ENCODE assay signal across 8 mouse cellular contexts in genomic region chrX:48034144-48035113, GRCm38 (mm10). TPM values are rescaled to one million over a fixed set of nuclear protein-coding genes. Genes with fewer than 3 reads are reported as not detected.
DNase-seq lines count a peak whose midpoint lies in the region; ATAC-seq and TF ChIP-seq lines count a peak whose summit lies in the region.

Gene Apln (minus strand): TSS chrX:48034853.

- H3K4me3 ChIP-seq in spleen, adult 2 months (ENCODE audit: extremely low read depth, insufficient read depth, insufficient read length) = peak within 1 kb of the TSS; percentile 17
- peak within 1 kb of the TSS; percentile 31 for H3K4me3 ChIP-seq in kidney, adult 2 months (ENCODE audit: insufficient read depth, low read depth, low read length)
- peak within 1 kb of the TSS; percentile 44 for H3K4me3 ChIP-seq in liver, embryonic 11.5 days (ENCODE audit: low read depth, low read length)

- H3K9me3 ChIP-seq in liver, embryonic 11.5 days (ENCODE audit: control insufficient read depth, low read length) = no peaks in the 10 kb centered on the region

- no peak for TF ChIP-seq CTCF in spleen, adult 2 months (IDR thresholded peaks at IDR 0.05; ENCODE audit: extremely low read depth, insufficient read depth, insufficient read length, insufficient replicate concordance)
- TF ChIP-seq CTCF in kidney, adult 2 months (conservative IDR thresholded peaks at IDR 0.05; ENCODE audit: insufficient read depth, insufficient read length, low read depth, low read length) = no peak

- no peak for TF ChIP-seq POLR2A in spleen, adult 2 months (IDR thresholded peaks at IDR 0.05; ENCODE audit: low read depth, low read length)
- no peak for TF ChIP-seq POLR2A in kidney, adult 2 months (IDR thresholded peaks at IDR 0.05; ENCODE audit: low read depth, low read length)

- no peak for ATAC-seq in liver, embryonic 11.5 days (replicated peaks; ENCODE audit: low FRiP score)

- H3K27ac ChIP-seq in spleen, adult 2 months (ENCODE audit: insufficient read depth, low read length) = no peak within 1 kb of the TSS
- no peak within 1 kb of the TSS for H3K27ac ChIP-seq in kidney, adult 2 months (ENCODE audit: insufficient read depth, low read depth, low read length)
- no peak within 1 kb of the TSS for H3K27ac ChIP-seq in liver, embryonic 11.5 days (ENCODE audit: low read depth, low read length)

- H3K9ac ChIP-seq in liver, embryonic 11.5 days (ENCODE audit: low read depth, low read length) = 0 out of 2 replicates have a peak within 1 kb of the TSS, but pooled peaks have one; percentile 30

- no peaks in the 10 kb centered on the region; the same call in 1 of the 2 replicates for H3K27me3 ChIP-seq in spleen, adult 2 months (ENCODE audit: control insufficient read depth, insufficient read depth, low read length)
- H3K27me3 ChIP-seq in kidney, adult 2 months (replicated peaks; ENCODE audit: control insufficient read depth, insufficient read depth, low read length) = no peaks in the 10 kb centered on the region
- peaks cover 49% of the 10 kb centered on the region for H3K27me3 ChIP-seq in liver, embryonic 11.5 days (replicated peaks; ENCODE audit: control insufficient read depth, insufficient read depth, low read length)

- 25% methylated on average over 72 of the region's 73 CpGs for WGBS in spleen, adult 2 months
- WGBS in kidney, adult 2 months = 2% methylated on average over 68 of the region's 73 CpGs
- WGBS in liver, embryonic 11.5 days = 14% methylated on average over 72 of the region's 73 CpGs

- peaks cover 7% of the 10 kb centered on the region for H3K4me1 ChIP-seq in spleen, adult 2 months (ENCODE audit: control insufficient read depth, insufficient read depth, insufficient read length)
- peaks cover 3% of the 10 kb centered on the region; the same call in 1 of the 2 replicates for H3K4me1 ChIP-seq in kidney, adult 2 months (ENCODE audit: control insufficient read depth, insufficient read depth, low read length)
- H3K4me1 ChIP-seq in liver, embryonic 11.5 days (replicated peaks; ENCODE audit: control insufficient read depth, insufficient read depth, low read length) = no peaks in the 10 kb centered on the region

- peak within 1 kb of the TSS; percentile 70 for H3K4me2 ChIP-seq in liver, embryonic 11.5 days

- DNase-seq in spleen, adult 2 months (ENCODE audit: low read depth in 1 of 2, low spot score in 2 of 2) = no peak
- DNase-seq in spleen, adult 12 weeks (ENCODE audit: low spot score) = no peak
- DNase-seq in cerebellum, postnatal 14 days = peak; percentile 60 to 66
- DNase-seq in gastrocnemius, postnatal 4 days (ENCODE audit: low spot score in 2 of 2) = peak; percentile 27 to 49
- DNase-seq in kidney, adult 2 months = peak; percentile 45
- no peak for DNase-seq in liver, embryonic 11.5 days (ENCODE audit: low spot score)
- DNase-seq in neural tube, embryonic 10.5 days (ENCODE audit: extremely low spot score, low spot score) = peak; percentile 52
- DNase-seq in yolk sac, embryonic 10.5 days (ENCODE audit: low spot score) = peak; percentile 26

- H3K36me3 ChIP-seq in spleen, adult 2 months (ENCODE audit: control insufficient read depth, insufficient read depth, low read length) = no peaks in the 10 kb centered on the region
- no peaks in the 10 kb centered on the region for H3K36me3 ChIP-seq in kidney, adult 2 months (ENCODE audit: control insufficient read depth, insufficient read depth, low read length)
- no peaks in the 10 kb centered on the region for H3K36me3 ChIP-seq in liver, embryonic 11.5 days (ENCODE audit: control insufficient read depth, insufficient read depth, low read length)

RNA-seq across cellular contexts. Expression of gene Apln, which starts in this region (rescaled TPM):
- polyA plus RNA-seq in spleen, adult 2 months (2012; rRNA removed) = 0.33 and 0.34 TPM in 2 replicates
- 10 to 100 TPM; 34.6 to 38.0 TPM for total RNA-seq in gastrocnemius, postnatal 4 days (2021)
- 8.1 and 10.8 TPM in 2 replicates for polyA plus RNA-seq in kidney, adult 2 months (2012; rRNA removed)
- 0.60 and 0.95 TPM in 2 replicates for polyA plus RNA-seq in liver, embryonic 11.5 days (2014; fragmentation: Nextera tagmentation; extraction: Ambion mirVana)

Comparison
In these comparisons a context has a peak if more than half of its experiments do, and no peak if none do; other contexts are left out.
1. DNase-seq: peak in cerebellum, postnatal 14 days (2 of 2), gastrocnemius, postnatal 4 days (2 of 2), kidney, adult 2 months (single experiment), neural tube, embryonic 10.5 days (single experiment) and yolk sac, embryonic 10.5 days (single experiment); none in spleen, adult 2 months (0 of 2), spleen, adult 12 weeks (single experiment) and liver, embryonic 11.5 days (single experiment).
2. Peak in every context shown above with its lines, with median percentiles within 50 percentile points of each other: H3K4me3 ChIP-seq.